Comparison of ENCODE assay signal across 10 mouse cellular contexts in genomic region chr1:60428932-60429331, GRCm38 (mm10). TPM values are rescaled to one million over a fixed set of nuclear protein-coding genes. Genes with fewer than 3 reads are reported as not detected.
A peak's percentile ranks its signal among the peaks of the same experiment; 100 is the strongest.
DNase-seq lines count a peak whose midpoint lies in the region; ATAC-seq and TF ChIP-seq lines count a peak whose summit lies in the region.
"Had no signal": no experiment of that assay in that cellular context is flagged by ENCODE, and none has a peak within 500 bp of the region (broad histone marks: within the 10 kb centered on the region; RNA-seq: fewer than 3 reads in every experiment).

No protein-coding gene starts in this region.

- no peak overlapping the region for H3K4me2 ChIP-seq in kidney, embryonic 14.5 days (replicated peaks; ENCODE audit: low read depth, low read length)
- H3K4me2 ChIP-seq: lung, embryonic 15.5 days had no signal

- no peaks in the 10 kb centered on the region for H3K9me3 ChIP-seq in kidney, embryonic 14.5 days (ENCODE audit: control insufficient read depth, low read length)
- H3K9me3 ChIP-seq in ES-Bruce4 (replicated peaks; ENCODE audit: control insufficient read depth, insufficient read depth, low read length, poor library complexity, severe bottlenecking), result no peaks in the 10 kb centered on the region
- H3K9me3 ChIP-seq: lung, embryonic 15.5 days had no signal

- no peak for TF ChIP-seq POLR2A in kidney, adult 2 months (IDR thresholded peaks at IDR 0.05; ENCODE audit: low read depth, low read length)
- TF ChIP-seq POLR2A in ES-Bruce4 (IDR thresholded peaks at IDR 0.05; ENCODE audit: insufficient read depth, low read length), result no peak
- no peak for TF ChIP-seq POLR2A in lung, adult 2 months (IDR thresholded peaks at IDR 0.05; ENCODE audit: borderline replicate concordance, extremely low read depth, low read depth, low read length)

- TF ChIP-seq CTCF in kidney, adult 2 months (conservative IDR thresholded peaks at IDR 0.05; ENCODE audit: insufficient read depth, insufficient read length, low read depth, low read length), result peak; percentile 82
- peak; percentile 67 for TF ChIP-seq CTCF in ES-Bruce4 (IDR thresholded peaks at IDR 0.05; ENCODE audit: low read depth, low read length)
- peak; percentile 90 for TF ChIP-seq CTCF in lung, adult 2 months (IDR thresholded peaks at IDR 0.05; ENCODE audit: insufficient read depth, low read length)

- no peak overlapping the region for H3K9ac ChIP-seq in kidney, embryonic 14.5 days (ENCODE audit: low read depth, low read length)
- H3K9ac ChIP-seq in ES-Bruce4 (ENCODE audit: low read depth, poor library complexity, severe bottlenecking), result no peak overlapping the region
- H3K9ac ChIP-seq: lung, embryonic 15.5 days had no signal

- no peak overlapping the region for H3K27ac ChIP-seq in kidney, adult 2 months (ENCODE audit: insufficient read depth, low read depth, low read length)
- H3K27ac ChIP-seq in kidney, embryonic 14.5 days (ENCODE audit: low read depth, low read length), result no peak overlapping the region
- no peak overlapping the region for H3K27ac ChIP-seq in ES-Bruce4 (ENCODE audit: insufficient read depth, low read length)
- H3K27ac ChIP-seq: lung, embryonic 15.5 days had no signal

- H3K4me1 ChIP-seq in kidney, adult 2 months (ENCODE audit: control insufficient read depth, insufficient read depth, low read length), result no peaks in the 10 kb centered on the region
- no peaks in the 10 kb centered on the region for H3K4me1 ChIP-seq in kidney, embryonic 14.5 days (ENCODE audit: control insufficient read depth, insufficient read depth, low read length)
- H3K4me1 ChIP-seq in ES-Bruce4 (ENCODE audit: control insufficient read depth, insufficient read depth, low read length), result peaks cover 2% of the 10 kb centered on the region
- H3K4me1 ChIP-seq in lung, adult 2 months (ENCODE audit: control insufficient read depth, insufficient read depth, low read length), result no peaks in the 10 kb centered on the region
- H3K4me1 ChIP-seq: lung, embryonic 15.5 days had no signal

- TF ChIP-seq EP300 in ES-Bruce4 (IDR thresholded peaks at IDR 0.05; ENCODE audit: insufficient read depth, low read depth, low read length), result no peak

- WGBS in kidney, adult 2 months, result 69% methylated on average over 2 of the region's 2 CpGs
- WGBS in kidney, embryonic 14.5 days, result 85% methylated on average over 2 of the region's 2 CpGs
- WGBS in lung, adult 2 months, result 60% methylated on average over 2 of the region's 2 CpGs

- peak; percentile 42 for DNase-seq in kidney, adult 2 months
- peak; percentile 50 to 56 for DNase-seq in cerebellum, adult 18-20 months
- DNase-seq in lung, adult 2 months, result peak; percentile 22
- DNase-seq in thymus, postnatal 14 days, result peak; percentile 61
- DNase-seq in frontal cortex, postnatal 14 days (ENCODE audit: low spot score in 2 of 2), result no peak
- no peak for DNase-seq in MN1 (ENCODE audit: low spot score)

- no peaks in the 10 kb centered on the region for H3K27me3 ChIP-seq in kidney, adult 2 months (replicated peaks; ENCODE audit: control insufficient read depth, insufficient read depth, low read length)
- no peaks in the 10 kb centered on the region for H3K27me3 ChIP-seq in kidney, embryonic 14.5 days (ENCODE audit: control insufficient read depth, insufficient read depth, low read length)
- no peaks in the 10 kb centered on the region for H3K27me3 ChIP-seq in ES-Bruce4 (ENCODE audit: control insufficient read depth, insufficient read depth, low read length, poor library complexity, severe bottlenecking)
- H3K27me3 ChIP-seq: lung, embryonic 15.5 days had no signal

- H3K4me3 ChIP-seq in kidney, adult 2 months (ENCODE audit: insufficient read depth, low read depth, low read length), result no peak overlapping the region
- H3K4me3 ChIP-seq in kidney, embryonic 14.5 days (ENCODE audit: low read length), result no peak overlapping the region
- no peak overlapping the region for H3K4me3 ChIP-seq in ES-Bruce4 (ENCODE audit: low read depth, low read length)
- no peak overlapping the region for H3K4me3 ChIP-seq in lung, adult 2 months (replicated peaks; ENCODE audit: extremely low read depth, low read depth, low read length)
- H3K4me3 ChIP-seq: erythroblast, embryonic 14.5 days; lung, embryonic 15.5 days had no signal

- H3K36me3 ChIP-seq in kidney, adult 2 months (ENCODE audit: control insufficient read depth, insufficient read depth, low read length), result no peaks in the 10 kb centered on the region
- no peaks in the 10 kb centered on the region for H3K36me3 ChIP-seq in kidney, embryonic 14.5 days (ENCODE audit: control insufficient read depth, insufficient read depth, low read length)
- no peaks in the 10 kb centered on the region for H3K36me3 ChIP-seq in ES-Bruce4 (ENCODE audit: control insufficient read depth, insufficient read depth, low read length, poor library complexity, severe bottlenecking)
- H3K36me3 ChIP-seq: lung, embryonic 15.5 days had no signal

- no peak for ATAC-seq in kidney, embryonic 14.5 days (ENCODE audit: low FRiP score, low TSS enrichment)

RNA-seq across cellular contexts. Expression of gene Abi2, which starts 19.5 kb away (rescaled TPM):
- 6.9 TPM in 2 replicates for polyA plus RNA-seq in kidney, adult 2 months (2012; rRNA removed)
- 28.4 and 44.3 TPM in 2 replicates for polyA plus RNA-seq in kidney, embryonic 14.5 days (2014; fragmentation: Nextera tagmentation; extraction: Ambion mirVana)
- 47.0 and 53.4 TPM in 2 replicates for polyA plus RNA-seq in ES-Bruce4 (2011; ENCODE audit: insufficient read depth, insufficient read length, low read depth, missing spikeins)
- polyA plus RNA-seq in lung, adult 2 months (2012; rRNA removed), result 5.0 and 5.4 TPM in 2 replicates

Comparison
In these comparisons a context has a peak if more than half of its experiments do, and no peak if none do; other contexts are left out.
1. DNase-seq: peak in kidney, adult 2 months (single experiment), cerebellum, adult 18-20 months (2 of 2), lung, adult 2 months (single experiment) and thymus, postnatal 14 days (single experiment); none in frontal cortex, postnatal 14 days (0 of 2) and MN1 (single experiment).
2. Peak in every context shown above with its lines, with median percentiles within 50 percentile points of each other: CTCF ChIP-seq.